ENCODE assay signal across 8 mouse cellular contexts in the genomic region with DNA sequence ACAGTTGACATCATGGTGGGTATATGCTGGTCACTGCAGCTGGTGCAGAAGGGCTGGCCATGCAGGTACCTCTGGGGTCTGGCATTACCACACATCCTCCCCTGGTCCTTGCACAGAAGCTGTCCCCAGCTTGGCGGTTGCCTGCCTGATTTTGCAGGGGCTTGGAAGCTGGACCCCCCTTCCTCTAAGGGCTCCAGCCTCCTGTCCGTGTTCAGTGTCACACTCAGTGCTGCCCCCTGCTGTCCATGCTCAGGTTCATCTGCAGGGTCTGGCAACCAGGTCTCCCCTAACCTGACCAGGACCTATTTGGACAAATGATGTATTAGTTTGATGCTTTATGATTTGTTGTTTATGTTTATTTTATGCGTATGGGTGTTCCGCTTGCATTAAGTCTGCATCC. TPM values are rescaled to one million over a fixed set of nuclear protein-coding genes. Genes with fewer than 3 reads are reported as not detected.
DNase-seq lines count a peak whose midpoint lies in the region; ATAC-seq and TF ChIP-seq lines count a peak whose summit lies in the region.

No protein-coding gene starts in this region.

- no peaks in the 10 kb centered on the region for H3K9me3 ChIP-seq in embryonic facial prominence, embryonic 13.5 days
- H3K9me3 ChIP-seq in liver, embryonic 12.5 days (replicated peaks), result no peaks in the 10 kb centered on the region

- ATAC-seq in embryonic facial prominence, embryonic 13.5 days (ENCODE audit: insufficient number of reproducible peaks, insufficient read depth, low FRiP score, low TSS enrichment, low read depth), result peak; percentile 20; the same call in 1 of the 2 replicates
- peak; percentile 44; the same call in 1 of the 2 replicates for ATAC-seq in liver, embryonic 12.5 days

- 59% methylated on average over 4 of the region's 4 CpGs for WGBS in embryonic facial prominence, embryonic 13.5 days
- WGBS in liver, embryonic 12.5 days (ENCODE audit: insufficient replicate concordance), result 65% methylated on average over 4 of the region's 4 CpGs

- H3K4me3 ChIP-seq in layer of hippocampus, adult 2 months, result no peak overlapping the region
- no peak overlapping the region for H3K4me3 ChIP-seq in embryonic facial prominence, embryonic 13.5 days
- H3K4me3 ChIP-seq in liver, embryonic 12.5 days, result no peak overlapping the region

- peak in 1 of 2 experiments; percentile 66 for DNase-seq in layer of hippocampus, adult 2 months (ENCODE audit: low spot score in 2 of 2)
- no peak for DNase-seq in layer of hippocampus, adult 9-10 months (ENCODE audit: low spot score)
- peak; percentile 72 for DNase-seq in ES-CJ7 (ENCODE audit: low read depth, low spot score)
- DNase-seq in adrenal gland, postnatal 10 days, result peak; percentile 69
- peak; percentile 72 for DNase-seq in retina, embryonic 14.5 days (ENCODE audit: low spot score)
- no peak for DNase-seq in Muller cell, postnatal 12 days (ENCODE audit: inconsistent ontology term)

- no peak overlapping the region for H3K9ac ChIP-seq in embryonic facial prominence, embryonic 13.5 days
- H3K9ac ChIP-seq in liver, embryonic 12.5 days, result no peak overlapping the region

- no peak overlapping the region for H3K27ac ChIP-seq in layer of hippocampus, adult 2 months
- no peak overlapping the region for H3K27ac ChIP-seq in embryonic facial prominence, embryonic 13.5 days
- H3K27ac ChIP-seq in liver, embryonic 12.5 days, result no peak overlapping the region

- peaks cover 61% of the 10 kb centered on the region for H3K36me3 ChIP-seq in embryonic facial prominence, embryonic 13.5 days
- peaks cover 57% of the 10 kb centered on the region for H3K36me3 ChIP-seq in liver, embryonic 12.5 days

- no peaks in the 10 kb centered on the region for H3K4me1 ChIP-seq in embryonic facial prominence, embryonic 13.5 days
- no peaks in the 10 kb centered on the region for H3K4me1 ChIP-seq in liver, embryonic 12.5 days

- no peaks in the 10 kb centered on the region for H3K27me3 ChIP-seq in embryonic facial prominence, embryonic 13.5 days
- no peaks in the 10 kb centered on the region for H3K27me3 ChIP-seq in liver, embryonic 12.5 days (replicated peaks)

- TF ChIP-seq CTCF in layer of hippocampus, adult 2 months (conservative IDR thresholded peaks at IDR 0.05), result peak; percentile 87

- H3K4me2 ChIP-seq in embryonic facial prominence, embryonic 13.5 days, result no peak overlapping the region
- no peak overlapping the region for H3K4me2 ChIP-seq in liver, embryonic 12.5 days

RNA-seq across cellular contexts. Expression of a gene that starts 15.2 kb away (rescaled TPM):
- total RNA-seq in layer of hippocampus, adult 2 months (2021), result 10 to 100 TPM in 1 of 2 experiments, 1 to 10 TPM in 1; 9.9 to 11.3 TPM
- total RNA-seq in adrenal gland, postnatal 10 days (2021), result 10 to 100 TPM; 17.4 to 23.5 TPM
- polyA plus RNA-seq in embryonic facial prominence, embryonic 13.5 days (2015; fragmentation: Nextera tagmentation; extraction: Ambion mirVana), result 103 and 133 TPM in 2 replicates
- polyA plus RNA-seq in liver, embryonic 12.5 days (2016; fragmentation: Nextera tagmentation; extraction: Ambion mirVana), result 145 and 147 TPM in 2 replicates

RNA-seq across cellular contexts. Expression of a gene that starts 15.2 kb away (rescaled TPM):
- total RNA-seq in layer of hippocampus, adult 2 months (2021), result 10 to 100 TPM; 19.2 to 25.0 TPM
- total RNA-seq in adrenal gland, postnatal 10 days (2021), result 10 to 100 TPM in 1 of 2 experiments, 1 to 10 TPM in 1; 7.0 to 12.4 TPM
- 16.3 and 16.9 TPM in 2 replicates for polyA plus RNA-seq in embryonic facial prominence, embryonic 13.5 days (2015; fragmentation: Nextera tagmentation; extraction: Ambion mirVana)
- 4.4 and 5.4 TPM in 2 replicates for polyA plus RNA-seq in liver, embryonic 12.5 days (2016; fragmentation: Nextera tagmentation; extraction: Ambion mirVana)

RNA-seq across cellular contexts. Expression of a gene that starts 24.6 kb away (rescaled TPM):
- total RNA-seq in layer of hippocampus, adult 2 months (2021), result 10 to 100 TPM; 30.1 to 32.8 TPM
- 10 to 100 TPM; 39.0 to 41.6 TPM for total RNA-seq in adrenal gland, postnatal 10 days (2021)
- 65.7 and 71.6 TPM in 2 replicates for polyA plus RNA-seq in embryonic facial prominence, embryonic 13.5 days (2015; fragmentation: Nextera tagmentation; extraction: Ambion mirVana)
- polyA plus RNA-seq in liver, embryonic 12.5 days (2016; fragmentation: Nextera tagmentation; extraction: Ambion mirVana), result 51.3 and 55.5 TPM in 2 replicates

RNA-seq across cellular contexts. Expression of a gene that starts 40.4 kb away (rescaled TPM):
- under 1 TPM in 1 of 2 experiments, not detected in 1; 0.15 TPM for total RNA-seq in layer of hippocampus, adult 2 months (2021)
- total RNA-seq in adrenal gland, postnatal 10 days (2021), result 10 to 100 TPM; 48.5 to 58.9 TPM
- polyA plus RNA-seq in embryonic facial prominence, embryonic 13.5 days (2015; fragmentation: Nextera tagmentation; extraction: Ambion mirVana), result not detected in 2 replicates
- polyA plus RNA-seq in liver, embryonic 12.5 days (2016; fragmentation: Nextera tagmentation; extraction: Ambion mirVana), result not detected in 2 replicates

Comparison
In these comparisons a context has a peak if more than half of its experiments do, and no peak if none do; other contexts are left out.
1. DNase-seq: peak in ES-CJ7 (single experiment), adrenal gland, postnatal 10 days (single experiment) and retina, embryonic 14.5 days (single experiment); none in layer of hippocampus, adult 9-10 months (single experiment) and Muller cell, postnatal 12 days (single experiment).